Mouse (Mus musculus) inflammation-experienced regulatory T-cells, adult 6 months (primary cell): Measurements from ENCODE around the gene Gm4744. TPM values are rescaled to one million over a fixed set of nuclear protein-coding genes. Genes with fewer than 3 reads are reported as not detected.
"Not testable (repeated sequence)": the region's sequence is repeated elsewhere in the genome, so short reads cannot be mapped to it uniquely, and the experiment has no call there.

ENCODE experiments used
- ATAC-seq: one replicate; pipeline ENCODE4 v1.8.0; 2017
- polyA plus RNA-seq, 3 experiments: library from polyadenylated mRNA; unstranded; fragments of 100-300 nt; shearing (Covaris generic); gene quantifications; one replicate each; pipeline ENCODE4 v1.2.1; 2017

Gm4744 gene
- not detected for polyA plus RNA-seq

GRCm38 (mm10) chr6:40951770-40952169 lies at the start of gene Gm4744:
Gene Gm4744, minus strand, starts transcription at chr6:40951870.
- no peak for ATAC-seq

GRCm38 (mm10) chr6:40999379-40999778 lies 47.7 kb upstream of the Gm4744 start, which contains the start of gene Gm2663:
Gene Gm2663, minus strand, starts transcription at chr6:40999479.
- not testable (repeated sequence) for ATAC-seq

GRCm38 (mm10) chr6:40964454-40964853 lies 12.8 kb upstream of the Gm4744 start, which contains the start of gene 1810009J06Rik:
Gene 1810009J06Rik, plus strand, starts transcription at chr6:40964754.
- ATAC-seq = not testable (repeated sequence)

DNA sequence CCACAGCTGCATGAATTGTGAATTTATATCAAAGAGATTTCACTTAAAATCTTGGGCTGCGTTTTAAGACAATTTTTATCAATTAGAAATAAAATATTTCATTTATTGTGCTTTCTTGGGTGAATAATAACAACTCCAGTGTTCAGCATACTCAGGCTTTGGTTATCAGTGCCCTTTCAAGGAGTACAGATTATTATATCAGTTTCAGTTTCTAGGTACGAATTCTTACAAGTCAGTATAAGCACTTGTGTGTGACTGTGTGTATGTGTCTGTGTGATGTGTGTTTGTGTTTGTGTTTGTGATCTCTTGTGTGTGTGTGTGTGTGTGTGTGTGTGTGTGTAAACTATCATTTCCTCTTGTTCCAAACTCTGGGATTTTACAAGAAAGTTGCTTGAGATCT lies 2.0 kb upstream of the Gm4744 start:
- no peak for ATAC-seq

DNA sequence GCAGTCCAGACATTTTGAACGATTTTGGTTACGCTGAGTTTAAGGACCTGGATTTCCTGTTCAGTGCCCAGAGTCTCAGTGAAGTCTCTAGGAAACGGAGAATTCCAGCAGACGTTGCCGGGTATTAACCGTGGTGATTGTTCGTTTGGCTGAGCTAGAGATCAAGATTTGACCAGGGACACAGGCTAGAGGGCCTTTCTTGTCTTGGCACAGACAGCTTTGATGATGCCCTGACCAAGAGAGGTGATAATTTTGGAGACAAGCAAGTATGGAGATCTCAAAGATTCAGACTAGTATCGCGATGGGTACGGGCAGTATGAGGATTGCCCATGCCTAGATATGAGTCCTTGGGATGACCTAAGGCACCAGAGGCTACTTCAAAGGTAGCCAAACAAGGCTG lies 11.2 kb downstream of the Gm4744 start, which contains the start of gene 1700074P13Rik:
Gene 1700074P13Rik, minus strand, starts transcription at position 101 of the 400 bp plus-strand sequence.
- no peak for ATAC-seq

DNA sequence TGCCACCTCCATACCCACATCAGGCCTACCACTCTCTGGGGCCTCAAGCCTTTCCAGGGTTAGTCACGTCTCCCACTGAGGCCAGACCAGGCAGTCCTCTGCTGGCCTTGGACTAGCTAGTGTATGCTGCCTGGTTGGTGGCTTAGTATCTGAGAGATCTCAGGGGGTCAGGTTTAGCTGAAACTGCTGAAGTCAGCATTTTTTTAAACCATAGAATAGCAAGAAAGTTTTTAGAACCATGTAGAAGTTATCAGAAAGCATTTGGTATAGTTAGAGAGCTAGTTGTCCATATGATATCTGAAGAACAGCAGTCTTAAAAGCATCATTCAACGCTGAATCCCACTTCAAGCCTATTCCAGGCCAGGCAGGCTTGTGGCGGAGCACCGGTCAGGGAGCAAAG lies 31.7 kb downstream of the Gm4744 start:
- ATAC-seq = no peak

DNA sequence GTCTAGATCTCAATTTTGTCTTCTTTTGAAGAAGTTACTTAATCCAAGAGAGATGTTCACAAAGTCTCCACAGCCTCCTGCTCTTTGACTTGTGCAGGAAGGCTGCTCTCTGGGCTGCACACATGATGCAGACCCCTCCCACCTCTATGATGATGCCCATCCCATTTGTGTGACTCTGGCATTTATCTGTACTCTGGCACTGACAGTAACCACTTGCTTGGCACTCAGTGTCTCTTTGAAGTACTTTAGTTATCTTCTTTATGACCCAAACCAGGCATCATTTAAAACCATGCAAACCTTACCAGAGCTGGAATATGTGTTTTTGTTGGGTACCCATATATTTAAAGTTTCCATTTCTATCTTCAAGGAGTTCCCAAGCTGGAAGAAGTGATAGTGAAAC lies 51.4 kb downstream of the Gm4744 start, which contains the start of gene Prss58:
Gene Prss58, minus strand, starts transcription at position 101 of the 400 bp plus-strand sequence.
- ATAC-seq = no peak

Other genes with a start within 250 kb of the Gm4744 start
- under 1 TPM; 0.50 to 0.71 (median 0.66) TPM for gene Moxd2, start 64.4 kb downstream of the Gm4744 start, polyA plus RNA-seq
- not detected for gene Prss58, start 51.5 kb downstream of the Gm4744 start, polyA plus RNA-seq
- not detected for gene 1700074P13Rik, start 11.3 kb downstream of the Gm4744 start, polyA plus RNA-seq
- gene 1810009J06Rik, start 12.9 kb upstream of the Gm4744 start, polyA plus RNA-seq = not detected
- 1 to 10 TPM in 2 of 3 experiments, under 1 TPM in 1; 0.75 to 5.1 (median 3.6) TPM for gene Gm2663, start 47.6 kb upstream of the Gm4744 start, polyA plus RNA-seq
- under 1 TPM; 0.26 to 0.33 (median 0.31) TPM for gene 2210010C04Rik, start 83.6 kb upstream of the Gm4744 start, polyA plus RNA-seq